Mouse (Mus musculus): ENCODE results near the gene Spdl1.
A peak's percentile ranks its signal among the peaks of the same experiment; 100 is the strongest.
"Not testable (repeated sequence)": the region's sequence is repeated elsewhere in the genome, so short reads cannot be mapped to it uniquely, and the experiment has no call there.

The Spdl1 gene

DNA sequence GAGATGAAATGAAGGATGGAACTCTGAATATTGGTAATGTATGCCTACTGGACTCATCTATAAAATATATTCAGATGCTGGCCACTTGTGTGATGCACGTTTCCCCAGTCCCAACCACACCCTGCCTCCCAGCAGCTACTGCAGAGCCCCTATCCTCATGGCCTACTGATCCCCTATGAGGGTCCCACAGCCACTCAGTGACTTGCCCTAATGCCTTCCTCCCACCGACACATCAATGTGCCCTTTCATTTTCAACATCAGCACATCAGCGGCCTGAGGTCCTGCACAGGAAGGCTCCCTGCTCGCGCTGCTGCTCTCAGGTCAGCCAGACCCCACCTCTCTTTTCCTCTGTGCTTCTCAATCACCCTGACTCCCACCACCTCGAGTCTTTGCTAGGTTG, 19.1 kb downstream of the Spdl1 start:
- DNase-seq (ENCODE audit: extremely low read depth, low read depth, low spot score) = no peak

DNA sequence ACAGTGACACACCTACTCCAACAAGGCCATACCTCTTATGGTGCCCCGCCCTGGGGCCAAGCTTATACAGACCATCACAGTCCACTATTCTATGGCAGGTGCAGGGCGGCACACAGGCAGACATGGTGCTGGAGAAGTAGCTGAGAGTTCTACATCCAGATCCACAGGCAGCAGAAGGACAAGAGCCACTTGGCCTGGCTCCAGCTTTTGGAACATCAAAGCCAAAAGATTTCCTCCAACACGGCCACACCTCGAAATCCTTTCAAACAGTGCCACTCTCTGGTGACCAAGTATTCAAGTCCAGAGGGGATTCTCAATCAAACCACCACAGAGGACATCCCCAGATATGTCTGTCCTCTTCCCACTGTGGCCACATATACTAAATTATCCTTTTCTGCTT, 28.4 kb downstream of the Spdl1 start:
- DNase-seq (ENCODE audit: extremely low read depth, low read depth, low spot score) = not testable (repeated sequence)

DNA sequence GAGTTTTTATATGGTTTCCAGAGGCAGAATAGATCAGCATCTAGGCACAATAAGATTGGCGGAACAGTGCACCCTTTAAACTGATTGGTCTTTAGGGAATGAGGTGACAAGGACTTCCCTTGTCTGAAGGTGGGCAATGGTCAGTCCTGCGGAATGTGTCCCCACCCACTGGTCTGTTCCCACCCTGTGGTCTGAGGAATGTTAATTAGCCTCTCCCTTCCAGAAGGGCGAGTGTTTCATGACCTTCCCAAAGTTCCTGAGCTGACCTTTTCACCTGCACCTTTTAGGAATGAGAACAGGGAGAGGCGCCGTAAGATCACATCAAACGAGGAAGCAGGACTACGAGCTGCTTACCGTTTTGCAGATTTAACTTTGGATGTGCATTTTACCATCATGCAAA, 35.4 kb downstream of the Spdl1 start:
- DNase-seq (ENCODE audit: extremely low read depth, low read depth, low spot score) = not testable (repeated sequence)

DNA sequence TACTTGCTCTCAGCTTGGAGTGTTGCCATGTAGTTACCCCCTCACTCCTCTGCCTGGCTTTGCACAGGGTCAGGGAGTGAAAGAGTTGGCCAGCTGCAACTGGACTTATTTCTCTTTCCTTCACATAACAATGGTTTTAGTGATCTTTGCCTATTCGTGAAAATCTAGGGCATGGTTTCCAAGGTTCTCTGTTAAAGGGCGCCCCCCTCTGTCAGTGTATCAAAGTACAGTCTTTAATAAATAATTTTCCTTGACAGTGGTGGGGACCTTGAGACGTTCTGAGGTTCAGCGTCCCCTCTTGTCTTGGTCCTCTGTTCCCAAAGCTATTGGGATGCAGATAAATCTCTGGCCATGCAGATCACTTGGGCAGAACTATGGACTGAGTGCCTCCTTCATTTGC, 37.3 kb downstream of the Spdl1 start:
- DNase-seq (ENCODE audit: extremely low read depth, low read depth, low spot score) = no peak

DNA sequence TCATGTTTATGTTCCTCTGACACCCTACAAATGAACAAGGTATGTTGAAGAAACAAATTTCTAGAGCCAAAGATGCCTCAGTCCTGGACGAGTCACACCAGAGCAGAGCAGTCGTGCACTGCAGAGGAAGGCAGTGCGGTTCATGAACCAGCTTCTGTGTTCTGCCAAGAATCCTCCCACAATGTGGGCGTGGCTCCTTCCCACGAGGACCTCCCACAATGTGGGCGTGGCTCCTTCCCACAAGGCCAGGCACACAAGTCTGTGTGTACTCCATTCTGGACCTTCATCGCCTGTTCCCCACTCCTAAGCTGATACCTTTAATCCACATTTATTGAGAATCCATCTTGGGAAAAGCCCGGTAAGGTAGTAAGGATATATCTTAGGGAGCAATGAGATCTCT, 41.6 kb downstream of the Spdl1 start:
- DNase-seq (ENCODE audit: extremely low read depth, low read depth, low spot score) = no peak

DNA sequence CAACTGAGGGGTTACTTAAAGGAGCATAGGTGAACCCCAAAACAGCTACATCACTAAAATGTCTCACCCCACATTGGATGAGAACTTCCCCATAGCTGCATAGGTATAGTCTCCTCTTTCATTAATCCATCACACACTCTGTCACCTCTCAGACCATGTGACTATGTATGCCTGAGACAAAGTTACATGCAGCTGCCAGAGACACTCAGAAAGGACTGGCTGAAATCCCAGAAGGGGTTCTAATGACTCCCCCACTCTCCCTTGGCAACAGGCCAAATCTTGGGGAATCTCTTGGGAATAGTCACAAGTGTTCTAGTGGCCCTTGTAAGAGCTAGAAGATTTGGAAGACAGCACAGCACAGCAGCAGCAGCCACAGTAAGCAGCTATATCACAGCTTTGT, 48.6 kb downstream of the Spdl1 start:
- no peak for DNase-seq (ENCODE audit: extremely low read depth, low read depth, low spot score)

DNA sequence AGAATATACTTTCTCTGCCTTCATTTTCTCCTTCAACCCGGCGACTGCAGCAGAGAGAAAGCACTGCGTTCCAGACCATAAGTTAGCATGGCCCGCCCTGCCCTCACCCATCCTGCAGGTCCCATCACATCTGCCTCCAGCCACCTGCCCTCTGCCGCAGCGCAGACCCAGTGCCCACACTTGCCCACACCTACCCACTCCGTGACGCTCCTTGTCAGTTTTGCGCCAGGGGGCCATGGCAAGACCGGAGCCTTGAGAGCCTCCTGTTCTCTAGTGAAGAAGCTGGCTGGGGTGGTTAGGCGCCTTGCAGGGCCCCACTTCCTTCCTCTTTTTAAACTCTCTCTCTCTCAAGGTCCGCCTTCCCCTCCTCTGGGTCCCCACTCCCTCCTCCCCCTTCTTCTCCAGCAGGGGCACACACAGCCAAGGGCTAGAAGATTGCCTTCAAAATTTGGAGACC, 49.8 kb downstream of the Spdl1 start, which contains the start of gene Dock2:
Gene Dock2, minus strand, starts transcription at position 306 of the 457 bp plus-strand sequence.
- DNase-seq (ENCODE audit: extremely low read depth, low read depth, low spot score) = no peak

DNA sequence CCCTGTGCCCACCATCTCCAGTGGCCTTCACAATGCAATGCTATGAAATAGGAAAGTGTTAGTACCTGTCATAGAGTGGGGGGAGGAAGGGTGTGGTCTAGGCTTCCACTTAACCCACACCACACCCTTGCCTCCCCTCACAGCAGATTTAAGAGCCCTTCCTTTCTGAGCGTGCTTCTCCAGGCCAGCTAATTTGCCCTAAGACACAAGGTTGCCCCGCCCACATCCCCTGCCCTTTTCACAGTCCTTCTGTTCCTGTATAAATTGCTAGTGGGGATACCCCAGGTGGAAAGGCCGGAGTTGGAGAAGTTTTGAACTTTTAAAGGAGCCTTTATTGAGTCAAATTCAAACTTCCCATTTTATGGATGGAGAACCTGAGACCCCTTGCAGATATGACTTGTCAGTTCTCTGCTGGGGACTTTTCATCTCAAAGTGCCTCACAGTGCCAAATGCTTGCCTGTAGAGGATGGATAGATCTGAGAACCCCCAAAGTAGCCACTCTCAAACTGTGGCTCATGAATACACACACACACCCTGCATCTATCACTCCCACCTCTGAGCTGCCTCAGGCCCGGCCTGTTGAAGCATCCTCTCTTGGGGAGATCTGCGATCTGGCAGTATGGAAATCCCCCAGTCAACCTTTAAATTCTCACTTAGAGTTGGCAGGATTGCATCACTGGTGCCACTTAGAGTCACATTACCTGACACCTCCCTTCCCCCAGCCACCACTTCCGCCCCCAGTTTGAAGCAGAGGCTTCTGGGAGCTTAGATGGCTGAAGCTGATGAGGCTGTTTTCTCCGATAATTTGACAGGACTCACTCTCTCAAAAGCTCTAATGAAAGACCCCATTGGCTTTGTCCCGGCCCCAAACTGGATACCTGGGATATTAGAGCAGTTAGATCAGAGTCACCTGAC, 50.7 kb downstream of the Spdl1 start:
- DNase-seq (ENCODE audit: extremely low read depth, low read depth, low spot score) = no peak

DNA sequence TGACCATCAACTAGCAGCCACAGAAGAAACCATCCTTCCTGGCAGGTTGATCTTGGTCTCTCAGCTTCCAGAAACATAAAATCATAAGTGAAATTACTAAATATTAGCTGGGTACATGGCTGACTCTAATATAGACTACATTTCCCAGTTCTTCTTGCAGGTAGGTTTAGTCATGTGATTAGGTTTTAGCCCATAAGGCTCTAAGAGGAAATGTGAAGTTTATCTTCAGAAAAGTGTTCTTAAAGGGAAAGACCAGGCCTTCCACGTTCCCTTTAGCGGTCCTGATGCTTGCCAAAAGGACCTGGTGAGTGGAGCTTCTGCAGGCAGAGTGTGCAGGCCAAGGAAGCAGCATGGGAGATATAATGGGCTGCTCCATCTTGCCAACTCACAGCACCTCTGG, 52.7 kb downstream of the Spdl1 start:
- DNase-seq (ENCODE audit: extremely low read depth, low read depth, low spot score) = no peak

DNA sequence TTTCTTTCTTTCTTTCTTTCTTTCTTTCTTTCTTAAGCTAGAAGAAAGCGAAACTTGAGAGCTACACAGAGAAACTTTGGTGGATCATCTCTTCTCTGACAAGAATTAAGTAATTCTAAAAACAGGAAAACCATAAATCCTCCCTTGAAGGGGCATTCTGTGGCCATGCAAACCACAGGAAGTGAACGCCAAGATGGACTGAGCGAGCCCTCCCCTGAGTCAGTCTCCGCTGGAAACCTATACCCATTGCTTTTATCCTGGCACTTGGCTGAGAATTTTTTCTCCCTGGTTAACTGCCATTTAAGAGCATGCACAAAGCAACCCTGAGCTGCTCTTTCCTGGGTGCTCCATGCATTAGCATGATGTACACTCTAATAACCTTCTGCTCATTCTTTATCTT, 53.5 kb downstream of the Spdl1 start:
- no peak for DNase-seq (ENCODE audit: extremely low read depth, low read depth, low spot score)

DNA sequence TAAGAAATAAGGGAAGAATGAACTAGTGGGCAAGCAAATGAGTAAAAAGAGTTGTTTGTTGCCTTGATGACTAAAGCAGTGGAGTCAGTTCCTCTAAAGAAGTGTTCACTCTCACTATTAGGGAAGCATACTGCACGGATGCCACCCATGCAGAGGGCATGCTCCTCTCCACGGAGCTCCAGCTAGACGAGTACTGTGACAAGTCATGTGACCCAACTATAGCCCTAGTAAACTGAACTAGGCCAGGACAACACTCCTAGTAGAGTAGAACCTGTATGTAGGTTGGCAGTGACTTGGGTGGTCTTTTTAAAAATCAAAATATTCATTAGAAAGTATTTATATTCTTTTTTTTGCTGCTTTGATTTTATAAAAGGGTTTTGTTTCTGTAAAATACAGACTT, 55.1 kb downstream of the Spdl1 start:
- no peak for DNase-seq (ENCODE audit: extremely low read depth, low read depth, low spot score)

DNA sequence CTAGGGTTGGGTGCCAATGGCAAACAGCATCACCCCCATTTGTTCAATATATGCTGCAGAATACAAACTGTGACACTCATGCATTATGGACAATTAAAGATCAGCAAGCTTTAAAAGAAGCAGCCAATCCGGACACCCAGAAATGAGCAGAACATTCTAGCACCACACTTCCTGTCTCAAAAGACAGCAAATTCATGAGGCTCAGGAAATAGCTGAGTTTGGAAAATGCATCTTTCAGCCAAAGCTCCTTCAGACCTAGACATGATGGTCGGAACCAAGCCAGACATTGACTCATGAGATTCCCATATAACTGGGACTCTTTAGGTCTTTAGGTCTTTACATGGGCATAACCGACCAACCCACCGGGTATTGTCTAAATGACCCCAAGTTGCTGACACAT, 55.9 kb downstream of the Spdl1 start:
- DNase-seq (ENCODE audit: extremely low read depth, low read depth, low spot score) = no peak

DNA sequence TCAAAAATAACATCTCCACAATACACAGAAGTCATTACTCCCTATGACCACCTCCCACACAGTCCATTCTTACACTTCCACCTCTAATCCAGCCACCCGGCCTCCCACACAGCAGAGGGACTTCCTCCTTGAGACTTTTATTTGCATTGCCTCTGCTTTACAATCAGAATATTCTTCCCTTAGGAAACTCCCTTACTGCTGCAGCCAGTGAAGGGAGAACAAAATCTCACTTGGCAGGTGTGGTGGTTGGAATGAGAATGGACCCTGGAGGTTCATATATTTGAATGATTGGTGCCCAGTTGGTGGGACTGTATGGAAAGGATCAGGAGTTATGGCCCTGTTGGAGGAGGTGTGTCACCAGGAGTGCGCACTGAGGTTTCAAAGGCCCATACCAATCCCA, 57.4 kb downstream of the Spdl1 start:
- DNase-seq (ENCODE audit: extremely low read depth, low read depth, low spot score) = no peak

DNA sequence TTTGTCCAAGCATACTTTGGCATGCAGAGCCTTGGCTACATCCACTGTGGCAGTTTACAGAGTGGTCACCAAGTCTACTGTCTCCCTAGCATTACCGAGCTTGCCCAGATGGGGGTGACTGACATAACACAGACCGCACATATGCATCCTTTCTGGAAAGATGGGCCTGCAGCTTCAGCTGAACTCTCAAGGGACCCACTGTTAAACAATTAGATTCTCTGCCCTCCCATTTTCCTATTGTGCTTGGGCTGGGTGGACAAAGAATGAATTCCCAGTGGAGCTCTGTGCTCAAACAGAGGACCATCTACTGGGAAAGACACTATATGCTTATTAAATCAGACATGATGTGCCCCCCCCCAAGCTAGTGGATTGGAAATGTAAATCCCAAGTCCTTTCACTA, 58.8 kb downstream of the Spdl1 start:
- DNase-seq (ENCODE audit: extremely low read depth, low read depth, low spot score) = no peak

DNA sequence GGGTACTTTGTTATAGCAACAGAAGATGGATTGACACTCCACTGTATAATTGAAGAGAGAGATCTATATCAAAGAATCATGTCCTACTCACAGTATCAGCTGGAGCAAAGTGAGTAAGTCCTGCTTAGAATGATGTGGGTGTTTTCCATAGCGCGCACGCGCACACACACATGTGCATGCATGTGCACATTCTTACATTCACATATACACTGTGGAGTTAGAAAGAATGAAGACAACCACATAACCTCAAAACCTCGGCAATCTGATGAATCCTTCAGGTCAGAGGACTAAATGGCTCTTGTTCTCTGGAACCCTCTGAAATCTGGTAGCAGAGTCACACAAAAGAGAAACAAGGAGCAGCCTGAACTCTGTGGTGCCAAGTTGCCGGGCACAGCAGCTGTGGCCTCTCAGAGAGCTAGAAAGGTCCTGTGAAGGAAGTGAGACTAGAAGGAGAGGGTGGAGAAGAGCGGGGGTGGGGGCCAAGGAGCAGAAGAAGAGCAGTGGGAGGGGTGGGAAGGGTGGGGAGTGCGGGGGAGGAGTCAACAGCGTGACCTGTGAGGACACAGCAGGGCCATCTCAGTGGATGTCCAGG, 60.0 kb downstream of the Spdl1 start:
- DNase-seq (ENCODE audit: extremely low read depth, low read depth, low spot score) = no peak

DNA sequence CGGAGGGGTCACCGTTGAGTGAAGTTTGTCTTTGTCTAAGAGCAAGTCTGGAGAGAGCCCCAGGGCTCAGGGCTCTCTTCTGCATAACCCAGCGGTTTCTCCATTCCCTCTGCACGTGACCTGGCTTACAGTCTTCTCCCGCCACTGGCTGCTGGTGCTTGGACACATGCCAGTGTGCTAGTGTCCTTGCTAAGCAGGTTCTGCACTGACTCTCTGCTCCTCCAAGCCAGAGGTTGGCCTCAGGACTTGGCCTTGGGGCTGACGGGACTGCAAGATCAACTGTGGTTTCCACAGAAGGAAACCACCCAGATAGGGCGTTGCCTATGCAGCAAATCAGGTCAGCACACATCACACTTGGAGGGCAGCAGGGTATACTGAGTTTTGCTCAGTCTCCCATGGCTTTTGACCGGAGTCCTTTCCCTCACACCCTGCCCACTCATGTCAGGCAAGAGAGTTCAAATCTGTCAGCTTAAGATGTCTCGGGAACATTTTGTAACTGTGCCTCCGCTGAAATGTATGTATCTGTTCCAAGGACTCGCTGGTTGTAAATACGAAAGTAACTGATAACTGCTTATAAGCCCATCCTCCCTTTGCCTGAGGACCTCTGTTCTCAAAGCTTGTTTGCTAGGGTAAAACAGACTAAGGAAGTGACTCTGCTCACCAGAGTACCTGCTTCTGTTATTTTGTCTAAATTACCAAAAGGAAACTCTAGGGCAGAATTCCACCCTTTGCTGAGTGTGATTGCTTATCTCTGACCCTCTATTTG, 62.0 kb downstream of the Spdl1 start:
- peak; percentile 33 for DNase-seq (ENCODE audit: extremely low read depth, low read depth, low spot score)

DNA sequence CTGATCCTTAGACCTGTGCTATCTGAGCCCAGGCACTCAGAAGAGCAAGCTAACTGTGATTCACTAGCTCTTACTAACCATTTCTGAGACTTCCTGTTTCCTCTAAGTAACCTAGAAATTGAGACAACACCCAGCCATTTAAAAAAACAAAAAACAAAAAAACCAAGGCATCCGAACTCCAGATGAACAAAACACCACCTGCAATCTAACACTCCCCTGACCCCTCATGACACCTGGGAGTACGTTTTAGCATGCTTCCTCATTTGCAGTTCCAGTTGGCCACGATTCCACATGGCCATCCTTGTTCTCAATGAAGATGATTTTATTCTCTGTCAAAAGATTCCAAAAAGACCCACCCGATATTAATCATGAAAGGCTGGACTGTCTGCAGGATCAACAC, 62.8 kb downstream of the Spdl1 start:
- DNase-seq (ENCODE audit: extremely low read depth, low read depth, low spot score) = no peak

DNA sequence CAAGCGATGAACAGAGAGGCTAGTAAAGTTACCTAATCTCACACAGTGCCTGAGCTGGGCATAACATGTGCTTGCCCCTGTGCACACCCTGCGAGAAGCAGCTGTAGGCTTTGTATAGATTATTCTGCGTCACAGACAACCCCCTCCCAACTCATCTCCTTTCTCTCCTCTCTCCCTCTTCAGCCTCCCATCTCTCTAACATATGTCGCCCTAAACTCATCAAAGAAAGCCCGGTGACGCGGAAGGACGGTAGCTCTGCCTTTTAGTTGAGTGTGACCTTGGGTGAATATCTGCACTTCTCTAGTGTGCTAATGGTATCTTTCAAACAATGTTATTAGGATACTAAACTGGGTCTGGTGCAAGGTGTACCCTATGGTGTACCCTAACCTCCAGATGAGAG, 63.5 kb downstream of the Spdl1 start:
- DNase-seq (ENCODE audit: extremely low read depth, low read depth, low spot score) = no peak

DNA sequence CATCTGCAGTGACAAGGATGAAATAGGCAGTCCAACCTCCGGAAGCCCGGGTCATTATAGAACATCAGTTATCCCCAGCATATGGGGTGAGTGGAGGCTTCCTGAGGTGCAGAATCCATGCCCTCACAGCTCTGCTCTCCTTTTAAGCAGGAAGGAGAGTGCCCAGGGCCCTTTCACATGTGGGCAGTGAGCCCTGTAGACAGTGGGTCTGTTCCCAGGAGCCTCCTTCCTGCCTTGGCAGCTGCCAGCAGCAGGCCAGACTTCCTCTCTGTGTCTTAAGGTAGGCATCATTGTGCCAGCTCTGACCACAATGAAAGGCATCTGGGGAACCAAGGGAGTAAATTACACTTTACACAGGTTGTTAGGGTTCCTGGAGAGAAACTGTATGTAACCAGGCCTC, 64.0 kb downstream of the Spdl1 start:
- DNase-seq (ENCODE audit: extremely low read depth, low read depth, low spot score) = no peak

DNA sequence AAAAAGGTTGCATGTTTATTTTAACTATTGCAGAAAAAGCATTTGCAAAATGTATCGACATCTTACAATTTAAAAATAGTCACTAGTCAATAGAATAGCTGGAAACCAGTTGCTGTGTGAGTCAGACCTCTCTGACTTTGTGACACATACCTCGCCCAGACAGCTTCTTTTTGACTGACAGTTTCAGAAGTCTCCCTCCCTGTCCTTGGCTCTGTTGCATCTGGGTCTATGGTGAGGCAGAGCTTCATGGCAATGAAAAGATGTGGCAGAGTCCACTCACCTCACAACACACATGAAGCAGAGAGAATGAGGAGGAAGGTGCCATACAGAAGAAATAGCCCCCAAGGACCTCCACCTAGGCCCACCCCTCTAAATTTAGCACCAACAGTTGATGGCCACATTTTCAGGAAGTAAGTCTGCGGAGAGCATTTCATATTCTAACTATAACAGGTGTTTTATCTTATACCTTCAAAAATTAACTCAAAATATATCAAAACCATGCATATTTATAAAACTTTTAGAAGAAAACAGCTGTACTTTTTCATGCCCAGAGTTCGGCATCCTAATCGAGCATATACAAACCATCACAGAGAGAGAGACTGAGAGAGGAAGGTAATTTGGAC, 69.6 kb downstream of the Spdl1 start:
- no peak for DNase-seq (ENCODE audit: extremely low read depth, low read depth, low spot score)

DNA sequence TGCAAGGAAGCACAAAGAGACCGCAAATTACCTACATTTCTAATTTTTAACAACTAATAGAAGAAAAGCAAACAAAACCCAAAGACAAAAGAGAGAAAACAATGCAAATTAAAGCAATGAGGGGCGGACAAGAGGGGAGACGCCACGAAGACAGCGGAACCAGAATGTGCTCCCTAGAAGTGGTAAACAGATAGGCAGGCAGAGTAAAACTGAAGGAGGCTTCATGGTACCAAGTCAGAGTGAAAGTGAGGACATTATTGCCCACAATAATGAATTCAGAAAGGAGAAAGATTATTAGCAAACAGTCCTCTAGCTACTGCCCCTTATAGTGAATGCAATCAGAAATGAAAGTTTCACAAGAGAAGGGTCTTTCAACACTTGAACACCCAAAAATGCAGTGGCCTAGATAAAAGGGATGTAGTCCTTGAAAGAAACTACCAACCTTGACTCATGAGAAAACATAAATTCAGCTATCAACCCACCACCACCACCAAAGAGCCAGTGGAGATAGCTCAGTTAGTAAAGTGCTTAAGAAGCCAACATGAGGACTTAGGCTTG, 70.8 kb downstream of the Spdl1 start:
- DNase-seq (ENCODE audit: extremely low read depth, low read depth, low spot score) = no peak
